Mouse (Mus musculus) intestine, embryonic 16.5 days (tissue): Measurements from ENCODE around the gene Cant1. TPM values are rescaled to one million over a fixed set of nuclear protein-coding genes. Genes with fewer than 3 reads are reported as not detected.
A peak's percentile ranks its signal among the peaks of the same experiment; 100 is the strongest.

Experiments
- ATAC-seq: fragments of 200-750 bp; cut with Nextera tagmentation; 2 replicates; pipeline ENCODE4 v1.8.0; 2017; ENCODE audit warnings: moderate TSS enrichment, moderate library complexity
- H3K27ac ChIP-seq: fragments of 300-500 bp; sonication (generic); 2 replicates; pipeline ENCODE4 v1.5.1; 2014; ENCODE audit warnings: mild to moderate bottlenecking, low read length
- H3K27me3 ChIP-seq: fragments of 300-500 bp; sonication (generic); replicated peaks from 2 replicates; pipeline ENCODE4 v1.6.1; 2014; ENCODE audit warnings: low read length, control low read depth, mixed read lengths; ENCODE audit not compliant: control insufficient read depth, insufficient read depth
- H3K36me3 ChIP-seq: fragments of 300-500 bp; sonication (generic); 2 replicates; pipeline ENCODE4 v1.6.1; 2014; ENCODE audit warnings: low read length, control low read depth; ENCODE audit not compliant: control insufficient read depth, insufficient read depth
- H3K4me1 ChIP-seq: fragments of 300-500 bp; sonication (generic); 2 replicates; pipeline ENCODE4 v1.6.1; 2014; ENCODE audit warnings: low read length, control low read depth, mixed read lengths; ENCODE audit not compliant: control insufficient read depth, insufficient read depth
- H3K4me2 ChIP-seq: fragments of 300-500 bp; sonication (generic); 2 replicates; pipeline ENCODE4 v1.6.1; 2014; ENCODE audit warnings: low read depth, low read length, control low read depth
- H3K4me3 ChIP-seq: fragments of 300-500 bp; sonication (generic); 2 replicates; pipeline ENCODE4 v1.5.1; 2014; ENCODE audit warnings: mild to moderate bottlenecking, low read length
- H3K9ac ChIP-seq: fragments of 300-500 bp; sonication (generic); 2 replicates; pipeline ENCODE4 v1.6.1; 2014; ENCODE audit warnings: low read depth, low read length
- H3K9me3 ChIP-seq: fragments of 300-500 bp; sonication (generic); 2 replicates; pipeline ENCODE4 v1.6.1; 2016; ENCODE audit warnings: low read length, control low read depth; ENCODE audit not compliant: control insufficient read depth
- WGBS: fragments of 180-500 bp; shearing (Covaris S2); extraction: QIAGEN DNeasy Blood & Tissue Kit; methylation state at CpG from one replicate; pipeline ENCODE4 v1.1.7; 2014; 5-methylcytosine and 5-hydroxymethylcytosine counted together
- polyA plus RNA-seq: library from polyadenylated mRNA; unstranded; fragments of >200 nt; fragmentation: Nextera tagmentation; extraction: Ambion mirVana; gene quantifications from 2 replicates; pipeline ENCODE4 v1.2.1, GENCODE M21; 2015

Cant1 gene
- polyA plus RNA-seq, 1 experiment from 2014 or later, result 38.7 TPM

DNA sequence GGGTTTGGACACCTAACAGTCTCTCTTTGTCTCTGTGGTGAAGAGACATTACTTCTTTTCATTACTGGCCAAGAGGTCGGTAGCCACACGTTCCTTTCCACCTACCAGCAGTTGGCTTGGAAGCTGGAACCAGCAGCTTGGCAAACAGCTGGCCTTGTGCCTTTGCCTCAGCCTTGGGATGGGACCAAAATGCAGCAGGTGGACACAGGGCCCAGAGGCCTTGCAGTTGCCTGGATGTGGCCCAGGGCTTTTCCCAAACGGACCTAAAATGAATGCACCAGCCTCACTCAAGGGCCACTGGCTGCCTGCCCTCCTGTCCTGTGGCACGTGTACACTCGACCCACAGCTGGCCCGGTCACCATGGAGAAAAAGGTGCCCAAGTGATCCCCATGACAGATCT is 32.3 kb upstream of the Cant1 start:
- ATAC-seq, result no peak
- H3K4me2 ChIP-seq, result no peak overlapping the region
- H3K9me3 ChIP-seq, result no peaks in the 10 kb centered on the region

DNA sequence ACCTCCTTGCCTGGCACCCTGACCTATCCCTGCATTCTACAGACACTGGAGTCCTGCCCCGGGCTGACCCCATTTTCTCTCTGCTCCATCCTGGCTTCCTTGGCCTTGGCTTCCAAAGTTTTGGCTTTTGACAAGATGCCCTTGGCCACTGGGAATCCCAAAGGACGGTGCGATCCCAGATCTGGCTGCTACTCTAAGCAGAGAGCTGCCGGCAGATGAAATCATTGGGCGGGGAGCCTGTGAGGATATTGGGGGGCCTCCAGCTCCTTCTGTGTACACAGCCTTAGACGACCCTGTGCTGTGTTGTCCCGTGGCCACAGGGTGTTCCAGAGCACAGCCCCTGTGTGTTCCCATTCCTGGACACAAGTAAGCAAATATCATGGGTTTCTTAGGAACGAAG is 29.5 kb upstream of the Cant1 start:
- H3K9ac ChIP-seq, result no peak overlapping the region
- no peaks in the 10 kb centered on the region for H3K9me3 ChIP-seq
- no peak overlapping the region for H3K27ac ChIP-seq
- WGBS, result 75% methylated on average over 8 of the region's 8 CpGs
- no peak overlapping the region for H3K4me3 ChIP-seq
- no peaks in the 10 kb centered on the region for H3K4me1 ChIP-seq
- no peaks in the 10 kb centered on the region for H3K36me3 ChIP-seq
- H3K27me3 ChIP-seq, result no peaks in the 10 kb centered on the region
- no peak overlapping the region for H3K4me2 ChIP-seq
- ATAC-seq, result no peak

More for the DNA sequence above, 32.3 kb upstream of the Cant1 start:
- H3K9ac ChIP-seq, result 0 out of 2 replicates have a peak overlapping the region, but pooled peaks have one; percentile 14
- H3K4me3 ChIP-seq, result no peak overlapping the region
- H3K27me3 ChIP-seq, result no peaks in the 10 kb centered on the region
- no peaks in the 10 kb centered on the region for H3K4me1 ChIP-seq
- no peak overlapping the region for H3K27ac ChIP-seq
- 80% methylated on average over 6 of the region's 6 CpGs for WGBS
- H3K36me3 ChIP-seq, result no peaks in the 10 kb centered on the region

GRCm38 (mm10) chr11:118447346-118447745 is 28.5 kb upstream of the Cant1 start:
- Histone ChIP-seq H3K27ac (no peak overlapping the region), H3K4me3 (no peak overlapping the region), H3K4me2 (no peak overlapping the region), H3K9ac (no peak overlapping the region), H3K9me3 (no peaks in the 10 kb centered on the region), H3K4me1 (no peaks in the 10 kb centered on the region), H3K27me3 (no peaks in the 10 kb centered on the region), H3K36me3 (no peaks in the 10 kb centered on the region)
- no peak for ATAC-seq
- 54% methylated on average over 4 of the region's 4 CpGs for WGBS

GRCm38 (mm10) chr11:118445843-118446242 is 27.0 kb upstream of the Cant1 start:
- H3K36me3 ChIP-seq, result no peaks in the 10 kb centered on the region
- no peaks in the 10 kb centered on the region for H3K27me3 ChIP-seq
- H3K4me3 ChIP-seq, result no peak overlapping the region
- H3K9me3 ChIP-seq, result no peaks in the 10 kb centered on the region
- H3K9ac ChIP-seq, result no peak overlapping the region
- H3K4me1 ChIP-seq, result no peaks in the 10 kb centered on the region
- no peak overlapping the region for H3K4me2 ChIP-seq
- ATAC-seq, result peak; percentile 77
- H3K27ac ChIP-seq, result no peak overlapping the region
- 13% methylated on average over 3 of the region's 3 CpGs for WGBS

DNA sequence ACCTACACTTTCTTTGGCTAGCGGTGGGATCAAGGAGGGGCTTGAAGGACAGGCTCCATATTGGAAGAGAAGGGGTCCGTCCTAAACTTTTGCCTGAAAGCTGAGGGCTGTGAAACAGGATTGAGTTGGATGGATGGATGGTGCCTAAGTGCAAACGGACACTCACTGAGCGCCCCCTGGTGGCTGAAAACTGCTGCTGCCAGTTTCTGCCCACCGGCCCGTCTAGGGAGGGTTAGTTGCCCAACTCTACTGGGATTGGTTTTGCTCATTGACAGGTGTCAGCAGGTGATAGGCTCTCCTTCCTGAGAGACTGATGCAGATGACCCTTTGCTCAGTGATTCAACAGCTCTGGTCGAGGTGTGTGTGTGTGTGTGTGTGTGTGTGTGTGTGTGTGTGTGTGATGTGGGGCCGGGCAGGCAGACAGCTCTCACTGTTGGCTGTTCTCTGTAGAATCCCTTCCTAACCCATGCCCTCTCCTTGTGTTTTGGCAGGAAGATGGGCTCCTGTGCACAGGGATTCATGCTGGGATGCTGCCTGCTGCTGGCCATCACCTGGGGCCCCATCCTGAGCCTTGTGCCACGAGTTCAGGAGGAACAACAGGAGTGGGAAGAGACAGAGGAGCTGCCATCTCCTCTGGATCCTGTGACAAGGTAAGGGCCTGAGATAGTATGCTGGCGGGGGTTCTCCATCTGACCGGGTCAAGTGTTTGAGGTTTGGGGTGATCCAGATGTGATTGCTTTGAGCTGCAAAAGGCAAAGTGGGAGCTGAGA is 24.5 kb upstream of the Cant1 start:
- peak; percentile 50; the same call in 1 of the 2 replicates for ATAC-seq
- no peaks in the 10 kb centered on the region for H3K36me3 ChIP-seq
- H3K27me3 ChIP-seq, result no peaks in the 10 kb centered on the region
- peaks cover 8% of the 10 kb centered on the region for H3K4me1 ChIP-seq
- no peak overlapping the region for H3K4me3 ChIP-seq
- H3K9me3 ChIP-seq, result no peaks in the 10 kb centered on the region
- 34% methylated on average over 11 of the region's 11 CpGs for WGBS
- no peak overlapping the region for H3K9ac ChIP-seq
- H3K27ac ChIP-seq, result no peak overlapping the region
- H3K4me2 ChIP-seq, result no peak overlapping the region

GRCm38 (mm10) chr11:118442691-118443090 is 23.8 kb upstream of the Cant1 start:
- no peaks in the 10 kb centered on the region for H3K36me3 ChIP-seq
- ATAC-seq, result peak; percentile 21; the same call in 1 of the 2 replicates
- no peak overlapping the region for H3K9ac ChIP-seq
- WGBS, result 63% methylated on average over 13 of the region's 13 CpGs
- no peak overlapping the region for H3K4me2 ChIP-seq
- H3K4me1 ChIP-seq, result peaks cover 10% of the 10 kb centered on the region
- H3K27me3 ChIP-seq, result no peaks in the 10 kb centered on the region
- H3K4me3 ChIP-seq, result no peak overlapping the region
- H3K9me3 ChIP-seq, result no peaks in the 10 kb centered on the region
- no peak overlapping the region for H3K27ac ChIP-seq

- H3K4me2 ChIP-seq, result no peak overlapping the region
- ATAC-seq, result peak; percentile 47; the same call in 1 of the 2 replicates
- H3K27ac ChIP-seq, result peak overlapping the region; percentile 18; the same call in 1 of the 2 replicates
Observed at GRCm38 (mm10) chr11:118438665-118439414, 20.0 kb upstream of the Cant1 start.

GRCm38 (mm10) chr11:118436471-118436935 is 17.6 kb upstream of the Cant1 start:
- H3K9me3 ChIP-seq, result no peaks in the 10 kb centered on the region
- H3K4me2 ChIP-seq, result no peak overlapping the region
- H3K4me3 ChIP-seq, result no peak overlapping the region
- no peaks in the 10 kb centered on the region for H3K27me3 ChIP-seq
- peaks cover 24% of the 10 kb centered on the region for H3K4me1 ChIP-seq
- WGBS, result 46% methylated on average over 6 of the region's 6 CpGs
- H3K27ac ChIP-seq, result no peak overlapping the region
- H3K36me3 ChIP-seq, result no peaks in the 10 kb centered on the region
- H3K9ac ChIP-seq, result no peak overlapping the region
- no peak for ATAC-seq

More at GRCm38 (mm10) chr11:118438665-118439414, 20.0 kb upstream of the Cant1 start:
- no peaks in the 10 kb centered on the region for H3K27me3 ChIP-seq
- WGBS, result 32% methylated on average over 11 of the region's 11 CpGs
- H3K9ac ChIP-seq, result no peak overlapping the region
- no peaks in the 10 kb centered on the region for H3K9me3 ChIP-seq
- H3K4me1 ChIP-seq, result peaks cover 15% of the 10 kb centered on the region
- H3K36me3 ChIP-seq, result no peaks in the 10 kb centered on the region
- no peak overlapping the region for H3K4me3 ChIP-seq

DNA sequence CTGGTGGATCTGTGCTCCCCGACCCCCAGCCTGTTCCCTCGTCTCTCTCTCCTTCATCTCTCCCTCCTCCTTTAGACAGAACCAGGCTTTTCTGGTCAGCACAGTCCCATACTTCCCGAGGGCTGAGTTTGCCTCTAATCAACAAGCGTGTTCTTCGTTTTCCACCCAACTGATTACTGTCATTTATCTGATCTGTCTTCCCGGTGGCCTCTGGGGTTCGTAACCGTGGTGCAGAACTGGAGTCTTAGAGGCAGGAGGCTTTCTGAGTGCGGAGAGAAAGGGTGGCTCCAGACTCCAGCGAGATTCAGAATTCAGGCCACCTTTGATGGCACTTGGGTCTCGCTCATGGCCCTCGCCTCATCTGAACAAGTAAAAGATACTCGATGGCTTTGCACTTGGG is 15.2 kb upstream of the Cant1 start:
- H3K9ac ChIP-seq, result peak overlapping the region; percentile 57
- no peaks in the 10 kb centered on the region for H3K27me3 ChIP-seq
- WGBS, result 33% methylated on average over 13 of the region's 13 CpGs
- ATAC-seq, result no peak
- H3K4me1 ChIP-seq, result peaks cover 37% of the 10 kb centered on the region
- peak overlapping the region; percentile 35 for H3K4me3 ChIP-seq
- peak overlapping the region; percentile 10 for H3K27ac ChIP-seq
- H3K9me3 ChIP-seq, result no peaks in the 10 kb centered on the region
- peak overlapping the region; percentile 52 for H3K4me2 ChIP-seq
- H3K36me3 ChIP-seq, result no peaks in the 10 kb centered on the region
